Mouse (Mus musculus): Measurements from ENCODE around the gene Cacnb1. TPM values are rescaled to one million over a fixed set of nuclear protein-coding genes. Genes with fewer than 3 reads are reported as not detected.

Gene Cacnb1
- total RNA-seq, 2 experiments from 2014 or later = 5.1 to 5.9 TPM

DNA sequence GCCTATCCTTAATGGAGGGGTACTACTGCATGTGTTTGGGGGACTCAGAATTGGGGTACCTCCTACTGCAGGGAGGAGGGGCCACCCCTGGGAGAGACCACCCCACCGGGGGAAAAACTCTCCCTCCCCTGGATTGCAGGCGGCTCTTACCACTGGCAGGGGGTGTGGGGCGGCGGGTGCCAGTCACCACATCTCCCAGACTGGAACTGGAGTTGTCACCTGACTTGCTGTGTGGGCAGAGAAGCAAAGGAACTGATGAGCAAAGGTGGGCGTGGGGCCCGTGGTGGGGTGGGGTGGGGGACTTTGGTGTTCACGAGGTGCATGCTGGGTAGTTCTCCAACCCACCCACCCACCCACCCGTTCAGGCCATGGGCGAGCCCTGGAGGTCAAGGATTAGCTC lies 11.1 kb downstream of the Cacnb1 start:
- DNase-seq = no peak

DNA sequence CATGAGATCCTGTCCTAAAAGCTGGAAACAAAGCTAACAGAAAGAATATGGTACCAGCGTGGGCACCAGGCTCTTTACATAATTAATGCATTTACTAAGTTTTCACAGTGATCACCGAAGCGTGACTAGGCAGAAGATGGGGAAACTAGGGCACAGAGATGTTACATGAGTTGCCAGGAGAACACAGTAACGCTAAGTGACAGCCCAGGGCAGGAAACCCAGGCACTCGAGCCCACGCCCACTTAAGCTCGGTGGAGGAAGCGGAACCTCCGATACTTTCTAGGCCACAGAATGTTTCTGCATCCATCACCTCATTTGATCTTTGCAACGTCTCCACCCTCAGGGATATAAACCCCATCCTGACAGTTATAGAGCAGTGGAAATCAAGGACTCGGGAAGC lies 14.7 kb downstream of the Cacnb1 start:
- DNase-seq = no peak

GRCm38 (mm10) chr11:98005686-98006085 lies 17.1 kb downstream of the Cacnb1 start:
- DNase-seq = peak; percentile 75 to 79

- no peak for DNase-seq
Observed at GRCm38 (mm10) chr11:98005076-98005475, 17.8 kb downstream of the Cacnb1 start.

GRCm38 (mm10) chr11:98004161-98004560 lies 18.7 kb downstream of the Cacnb1 start:
- no peak for DNase-seq

- DNase-seq = no peak
Observed at GRCm38 (mm10) chr11:98003171-98003671, 19.6 kb downstream of the Cacnb1 start.

DNA sequence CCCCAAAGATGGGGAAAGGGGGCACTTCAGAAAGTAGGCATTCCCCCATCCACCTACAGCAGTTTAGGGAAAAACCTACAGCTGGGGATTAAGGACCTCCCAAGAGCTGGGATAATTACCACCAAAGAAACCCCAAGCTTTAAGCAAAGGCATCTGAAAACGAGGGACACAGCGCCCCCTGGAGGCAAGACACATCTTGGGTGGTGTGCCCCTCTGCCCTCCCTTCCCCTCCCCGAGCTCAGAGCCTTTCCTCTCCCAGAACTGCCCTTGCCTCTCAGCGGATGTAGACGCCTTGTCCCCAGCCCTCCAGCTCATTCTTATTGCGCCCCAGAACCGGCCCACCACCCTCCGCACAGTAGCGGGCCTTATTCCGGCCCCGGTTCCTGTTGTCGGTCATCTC lies 20.2 kb downstream of the Cacnb1 start:
- DNase-seq = peak; percentile 74 to 89

GRCm38 (mm10) chr11:98001986-98002385 lies 20.8 kb downstream of the Cacnb1 start:
- DNase-seq = no peak

- no peak for DNase-seq
Observed at GRCm38 (mm10) chr11:98001351-98001824, 21.4 kb downstream of the Cacnb1 start.

GRCm38 (mm10) chr11:98000378-98001140 lies 22.3 kb downstream of the Cacnb1 start:
- DNase-seq = no peak

- no peak for DNase-seq
Observed at GRCm38 (mm10) chr11:97999748-98000147, 23.1 kb downstream of the Cacnb1 start.

DNA sequence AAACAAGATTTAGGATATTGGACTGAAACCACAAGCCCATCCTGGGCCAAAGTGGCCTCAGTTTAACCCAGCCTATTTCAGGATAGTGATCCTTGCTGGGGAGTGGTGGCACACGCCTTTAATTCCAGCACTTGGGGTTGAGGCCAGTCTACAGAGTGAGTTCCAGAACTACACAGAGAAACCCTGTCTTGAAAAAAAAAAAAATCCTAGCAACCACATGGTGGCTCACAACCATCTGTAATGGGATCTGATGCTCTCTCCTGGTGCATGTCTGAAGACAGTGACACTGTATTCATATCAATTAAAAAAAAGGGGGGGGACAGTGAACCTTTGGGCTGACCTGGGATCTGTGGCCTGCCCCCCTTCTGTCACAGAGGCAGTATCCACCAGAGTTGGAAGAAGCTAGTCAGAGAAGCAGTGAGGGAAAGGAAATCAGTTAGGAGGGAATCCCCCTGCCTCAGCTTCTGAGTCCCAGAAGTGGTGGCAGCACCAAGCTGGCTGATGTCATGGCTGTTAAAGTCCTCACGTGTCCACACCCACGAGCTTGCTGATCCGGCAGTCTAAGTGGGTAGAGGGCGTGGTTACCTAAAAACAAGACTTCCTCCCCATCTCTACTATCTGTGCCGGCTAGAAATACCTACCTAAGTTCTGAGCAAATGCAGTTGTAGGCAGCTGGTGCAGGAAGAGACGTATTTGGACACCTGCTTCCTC lies 23.8 kb downstream of the Cacnb1 start:
- DNase-seq = no peak

DNA sequence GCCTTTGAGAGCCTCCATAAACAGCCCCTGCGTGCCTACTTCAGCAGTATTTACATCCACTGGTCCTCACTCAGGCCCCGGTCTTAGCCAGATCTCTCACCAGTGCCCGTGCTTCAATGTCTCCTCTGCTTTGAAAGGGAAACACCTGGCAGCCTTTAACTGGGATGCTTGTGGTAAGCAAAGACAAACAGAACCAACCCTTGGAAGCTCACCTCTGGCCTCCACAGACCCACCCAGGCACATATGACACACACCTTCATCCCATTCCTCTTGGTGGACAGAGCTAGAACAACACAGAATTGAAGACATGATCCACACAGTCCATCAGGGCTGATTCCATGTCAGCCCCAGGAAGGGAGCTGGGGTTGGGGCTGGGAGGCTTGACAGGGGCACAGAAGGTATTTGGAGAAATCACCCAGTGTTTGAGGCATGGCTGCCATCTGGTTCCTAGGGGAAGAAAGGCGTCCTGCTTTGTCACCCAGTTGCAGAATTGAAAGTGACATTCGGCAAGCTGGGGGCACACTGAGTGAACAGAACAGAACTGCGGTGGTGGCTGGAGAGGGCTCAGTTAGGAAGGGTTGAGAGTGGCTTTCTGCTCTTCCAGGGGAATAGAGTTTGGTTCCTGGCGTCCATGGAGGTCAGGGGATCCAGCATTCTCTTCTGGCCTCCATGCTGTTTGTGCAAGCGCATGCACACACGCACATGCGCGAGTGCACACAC lies 24.6 kb downstream of the Cacnb1 start:
- no peak for DNase-seq

GRCm38 (mm10) chr11:97997387-97997960 lies 25.4 kb downstream of the Cacnb1 start:
- DNase-seq = no peak

DNA sequence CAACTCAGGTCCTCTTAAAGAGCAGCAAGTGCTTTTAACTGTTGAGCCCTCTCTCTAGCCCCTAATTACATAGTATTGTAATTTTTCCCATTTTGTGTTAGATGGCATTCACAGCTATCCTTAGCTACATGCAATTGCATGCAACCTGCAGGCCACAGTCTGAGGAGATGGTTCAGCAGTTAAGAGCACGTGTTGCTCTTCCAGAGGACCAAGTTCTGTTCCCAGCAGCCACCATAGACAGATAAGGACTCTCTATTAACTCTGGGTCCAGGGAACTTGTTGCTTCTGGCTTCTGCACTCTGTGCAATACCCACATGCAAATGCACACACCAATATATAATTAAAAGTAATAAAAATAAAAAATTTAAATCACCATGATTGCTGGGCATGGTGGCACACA lies 26.1 kb downstream of the Cacnb1 start:
- DNase-seq = no peak

GRCm38 (mm10) chr11:97995564-97996288 lies 27.1 kb downstream of the Cacnb1 start, which contains the start of gene Arl5c:
TSS of gene Arl5c (minus strand) at chr11:97996181.
- peak; percentile 66 to 69 for DNase-seq

DNA sequence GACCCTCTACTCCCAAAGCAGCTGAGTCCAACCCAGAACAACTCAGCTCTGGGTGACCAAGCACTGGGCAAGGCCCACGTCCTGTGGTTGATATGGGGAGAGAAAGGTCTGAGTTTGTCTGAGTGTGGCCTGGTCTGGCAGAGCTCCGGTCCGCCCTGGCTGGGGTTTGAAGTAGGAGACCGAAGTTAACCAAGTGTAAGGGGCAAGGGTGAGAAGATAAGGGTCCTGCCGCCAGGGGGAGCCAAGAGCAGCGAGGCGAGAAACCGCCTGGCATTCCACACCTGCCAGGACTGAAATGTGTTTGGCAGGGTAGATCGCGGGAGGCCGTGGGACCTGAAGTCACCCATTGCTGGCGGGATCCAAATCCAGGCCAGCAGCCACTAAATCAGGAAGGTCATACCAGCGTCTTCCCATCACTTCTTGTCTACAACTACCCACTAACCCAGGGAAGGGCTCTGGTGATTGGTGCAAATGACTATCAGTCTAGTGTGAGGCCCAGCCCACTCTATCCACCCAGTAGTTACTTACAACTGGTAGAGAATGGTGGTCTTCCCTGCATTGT lies 28.2 kb downstream of the Cacnb1 start:
- peak; percentile 87 to 93 for DNase-seq

DNA sequence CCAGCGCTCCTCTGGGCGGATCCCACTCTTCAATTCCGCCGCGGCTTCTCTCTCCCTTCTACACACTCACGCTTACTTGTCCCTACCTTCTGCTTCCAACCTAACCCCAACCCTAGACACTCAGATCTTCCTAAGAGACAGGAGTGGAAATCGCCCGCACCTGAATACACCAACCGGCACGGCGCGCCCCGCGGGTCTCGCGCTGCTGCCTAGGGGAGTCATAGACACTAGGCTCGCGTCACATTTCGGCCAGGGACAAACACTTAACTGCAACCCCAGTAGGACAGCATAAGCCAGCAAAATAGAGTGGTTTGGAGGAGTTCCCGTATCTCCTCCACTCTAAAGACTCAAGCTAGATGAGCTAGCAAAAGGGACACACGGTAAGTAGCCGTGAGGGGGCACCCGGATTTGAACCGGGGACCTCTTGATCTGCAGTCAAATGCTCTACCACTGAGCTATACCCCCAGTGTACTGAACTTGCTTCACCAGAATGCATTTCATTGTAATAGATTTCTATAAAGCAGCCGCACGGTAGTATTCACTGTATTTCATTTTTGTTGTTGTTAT lies 34.2 kb downstream of the Cacnb1 start:
- peak; percentile 91 to 96 for DNase-seq

- peak; percentile 95 to 98 for DNase-seq
Observed at GRCm38 (mm10) chr11:97987551-97988526, 35.0 kb downstream of the Cacnb1 start.
